ENCODE assay signal across 18 mouse cellular contexts in the genomic region with DNA sequence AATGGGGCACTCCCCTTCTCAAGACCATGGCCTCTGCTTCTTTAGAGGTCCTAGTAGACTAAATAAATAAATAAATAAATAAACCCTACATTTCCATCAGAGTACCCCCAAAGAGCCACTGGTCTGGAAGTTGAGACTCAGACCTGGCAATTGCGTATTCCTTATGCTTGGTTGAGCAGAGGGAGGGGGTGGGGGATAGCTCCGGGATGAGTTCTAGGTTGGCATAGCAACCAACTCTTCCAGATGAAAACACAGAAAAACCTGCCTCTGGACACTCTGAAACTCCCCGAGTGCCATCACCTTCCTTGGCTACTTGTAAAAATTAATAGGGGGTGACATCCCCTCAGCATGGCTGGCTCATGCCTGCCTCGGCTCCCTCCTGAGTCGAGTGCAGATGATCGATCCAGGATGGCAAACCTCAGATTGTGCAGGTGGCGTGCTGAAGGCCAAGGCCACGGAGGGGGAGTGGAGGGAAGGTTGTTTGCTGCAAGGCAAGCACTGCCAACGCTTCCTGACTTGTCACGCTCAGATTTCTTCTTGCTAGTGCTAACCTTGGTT. TPM values are rescaled to one million over a fixed set of nuclear protein-coding genes. Genes with fewer than 3 reads are reported as not detected.
DNase-seq lines count a peak whose midpoint lies in the region; ATAC-seq lines count a peak whose summit lies in the region.
"Had no signal": no experiment of that assay in that cellular context is flagged by ENCODE, and none has a peak within 500 bp of the region (broad histone marks: within the 10 kb centered on the region; RNA-seq: fewer than 3 reads in every experiment).

No protein-coding gene starts in this region.

- no peak for DNase-seq in embryonic facial prominence, embryonic 11.5 days (ENCODE audit: low spot score)
- DNase-seq in embryonic facial prominence, embryonic 10.5 days (ENCODE audit: low spot score): no peak
- DNase-seq in midbrain, embryonic 11.5 days (ENCODE audit: low spot score, missing footprints): no peak
- peak; percentile 81 for DNase-seq in retina, postnatal 1 day
- DNase-seq in urinary bladder, postnatal 25 days (ENCODE audit: low spot score): no peak
- DNase-seq: cerebellum, adult 11 months; cerebellum, postnatal 25 days; kidney, postnatal 10 days; left cerebral cortex, postnatal 4 days; thymus, adult 18-20 months had no signal

- H3K4me3 ChIP-seq in embryonic facial prominence, embryonic 11.5 days (ENCODE audit: low read depth, low read length): no peak overlapping the region
- no peak overlapping the region for H3K4me3 ChIP-seq in embryonic facial prominence, embryonic 10.5 days
- H3K4me3 ChIP-seq in midbrain, embryonic 13.5 days (replicated peaks): no peak overlapping the region
- H3K4me3 ChIP-seq in midbrain, embryonic 11.5 days (ENCODE audit: low read depth, low read length): no peak overlapping the region
- H3K4me3 ChIP-seq in hindbrain, embryonic 15.5 days: no peak overlapping the region
- H3K4me3 ChIP-seq: intestine, embryonic 15.5 days; lung, embryonic 15.5 days had no signal

- no peak overlapping the region for H3K9ac ChIP-seq in embryonic facial prominence, embryonic 11.5 days (replicated peaks; ENCODE audit: low read length)
- no peak overlapping the region for H3K9ac ChIP-seq in midbrain, embryonic 13.5 days (replicated peaks)
- H3K9ac ChIP-seq in midbrain, embryonic 11.5 days (ENCODE audit: low read length): no peak overlapping the region
- no peak overlapping the region for H3K9ac ChIP-seq in hindbrain, embryonic 15.5 days
- H3K9ac ChIP-seq: intestine, embryonic 15.5 days; lung, embryonic 15.5 days had no signal

- H3K27me3 ChIP-seq in embryonic facial prominence, embryonic 11.5 days (ENCODE audit: control insufficient read depth, insufficient read depth, low read length): no peaks in the 10 kb centered on the region
- peaks cover 6% of the 10 kb centered on the region; the same call in 1 of the 2 replicates for H3K27me3 ChIP-seq in embryonic facial prominence, embryonic 10.5 days (replicated peaks; ENCODE audit: low read depth, poor library complexity, severe bottlenecking)
- no peaks in the 10 kb centered on the region for H3K27me3 ChIP-seq in midbrain, embryonic 13.5 days
- H3K27me3 ChIP-seq in midbrain, embryonic 11.5 days (ENCODE audit: control insufficient read depth, insufficient read depth, low read length): no peaks in the 10 kb centered on the region
- H3K27me3 ChIP-seq in hindbrain, embryonic 15.5 days: no peaks in the 10 kb centered on the region
- H3K27me3 ChIP-seq: intestine, embryonic 15.5 days; Patski had no signal

- H3K36me3 ChIP-seq in embryonic facial prominence, embryonic 11.5 days (replicated peaks; ENCODE audit: control insufficient read depth, insufficient read depth, low read depth, low read length): no peaks in the 10 kb centered on the region
- no peaks in the 10 kb centered on the region for H3K36me3 ChIP-seq in embryonic facial prominence, embryonic 10.5 days (replicated peaks)
- no peaks in the 10 kb centered on the region for H3K36me3 ChIP-seq in midbrain, embryonic 13.5 days
- H3K36me3 ChIP-seq in midbrain, embryonic 11.5 days (ENCODE audit: control insufficient read depth, insufficient read depth, low read length): no peaks in the 10 kb centered on the region
- no peaks in the 10 kb centered on the region for H3K36me3 ChIP-seq in hindbrain, embryonic 15.5 days
- H3K36me3 ChIP-seq: intestine, embryonic 15.5 days; lung, embryonic 15.5 days had no signal

- no peaks in the 10 kb centered on the region for H3K9me3 ChIP-seq in embryonic facial prominence, embryonic 11.5 days (replicated peaks; ENCODE audit: control insufficient read depth, low read length)
- no peaks in the 10 kb centered on the region for H3K9me3 ChIP-seq in embryonic facial prominence, embryonic 10.5 days
- H3K9me3 ChIP-seq in midbrain, embryonic 13.5 days: no peaks in the 10 kb centered on the region
- H3K9me3 ChIP-seq in midbrain, embryonic 11.5 days (ENCODE audit: control insufficient read depth, low read length): no peaks in the 10 kb centered on the region
- H3K9me3 ChIP-seq in hindbrain, embryonic 15.5 days: no peaks in the 10 kb centered on the region
- H3K9me3 ChIP-seq: intestine, embryonic 15.5 days; lung, embryonic 15.5 days had no signal

- no peak overlapping the region for H3K27ac ChIP-seq in embryonic facial prominence, embryonic 11.5 days (replicated peaks; ENCODE audit: low read depth, low read length)
- H3K27ac ChIP-seq in embryonic facial prominence, embryonic 10.5 days (replicated peaks): no peak overlapping the region
- peak overlapping the region; percentile 49; the same call in 1 of the 2 replicates for H3K27ac ChIP-seq in midbrain, embryonic 13.5 days
- no peak overlapping the region for H3K27ac ChIP-seq in midbrain, embryonic 11.5 days (ENCODE audit: low read depth, low read length)
- 0 out of 2 replicates have a peak overlapping the region, but pooled peaks have one; percentile 43 for H3K27ac ChIP-seq in hindbrain, embryonic 15.5 days (replicated peaks)
- H3K27ac ChIP-seq: intestine, embryonic 15.5 days; lung, embryonic 15.5 days had no signal

- no peaks in the 10 kb centered on the region for H3K4me1 ChIP-seq in embryonic facial prominence, embryonic 11.5 days (ENCODE audit: control insufficient read depth, insufficient read depth, low read length)
- H3K4me1 ChIP-seq in embryonic facial prominence, embryonic 10.5 days: 0 out of 2 replicates have a peak, but pooled peaks cover 9% of the 10 kb centered on the region
- H3K4me1 ChIP-seq in midbrain, embryonic 13.5 days (replicated peaks): peaks cover 20% of the 10 kb centered on the region
- H3K4me1 ChIP-seq in midbrain, embryonic 11.5 days (ENCODE audit: control insufficient read depth, insufficient read depth, low read length): peaks cover 7% of the 10 kb centered on the region
- H3K4me1 ChIP-seq in hindbrain, embryonic 15.5 days (replicated peaks): peaks cover 16% of the 10 kb centered on the region
- H3K4me1 ChIP-seq: lung, embryonic 15.5 days had no signal

- 53% methylated on average over 10 of the region's 10 CpGs for WGBS in embryonic facial prominence, embryonic 11.5 days
- 56% methylated on average over 10 of the region's 10 CpGs for WGBS in embryonic facial prominence, embryonic 10.5 days
- 18% methylated on average over 10 of the region's 10 CpGs for WGBS in midbrain, embryonic 13.5 days
- WGBS in midbrain, embryonic 11.5 days: 33% methylated on average over 10 of the region's 10 CpGs
- 31% methylated on average over 10 of the region's 10 CpGs for WGBS in hindbrain, embryonic 15.5 days

- ATAC-seq in embryonic facial prominence, embryonic 11.5 days (replicated peaks; ENCODE audit: insufficient number of reproducible peaks, low FRiP score, low TSS enrichment, low read depth): peak; percentile 14; the same call in 1 of the 2 replicates
- peak; percentile 59; the same call in 1 of the 2 replicates for ATAC-seq in midbrain, embryonic 13.5 days
- ATAC-seq in midbrain, embryonic 11.5 days (ENCODE audit: low FRiP score): no peak; the same call in 1 of the 2 replicates
- peak; percentile 60; the same call in 1 of the 2 replicates for ATAC-seq in hindbrain, embryonic 15.5 days (ENCODE audit: low FRiP score, low read depth)
- no peak for ATAC-seq in CD4-positive, CD25-positive, alpha-beta regulatory T cell, adult 4 months
- ATAC-seq: intestine, embryonic 15.5 days; Patski had no signal

- no peak overlapping the region for H3K4me2 ChIP-seq in embryonic facial prominence, embryonic 11.5 days (ENCODE audit: low read depth, low read length)
- H3K4me2 ChIP-seq in midbrain, embryonic 13.5 days (replicated peaks): no peak overlapping the region
- no peak overlapping the region for H3K4me2 ChIP-seq in midbrain, embryonic 11.5 days
- H3K4me2 ChIP-seq in hindbrain, embryonic 15.5 days: no peak overlapping the region
- H3K4me2 ChIP-seq: intestine, embryonic 15.5 days; liver, embryonic 11.5 days; lung, embryonic 15.5 days had no signal

RNA-seq across cellular contexts. Expression of gene Cda, which starts 12.4 kb away (rescaled TPM):
- polyA plus RNA-seq in embryonic facial prominence, embryonic 11.5 days (2014; fragmentation: Nextera tagmentation; extraction: Ambion mirVana): 3.5 and 5.7 TPM in 2 replicates
- 3.3 and 4.8 TPM in 2 replicates for polyA plus RNA-seq in embryonic facial prominence, embryonic 10.5 days (2016; fragmentation: Nextera tagmentation; extraction: Ambion mirVana)
- 2.2 and 2.6 TPM in 2 replicates for polyA plus RNA-seq in midbrain, embryonic 13.5 days (2015; fragmentation: Nextera tagmentation; extraction: Ambion mirVana)
- 1.7 and 2.0 TPM in 2 replicates for polyA plus RNA-seq in midbrain, embryonic 11.5 days (2014; fragmentation: Nextera tagmentation; extraction: Ambion mirVana)
- 4.5 and 6.5 TPM in 2 replicates for polyA plus RNA-seq in hindbrain, embryonic 15.5 days (2015; fragmentation: Nextera tagmentation; extraction: Ambion mirVana)
- not detected for polyA plus RNA-seq in CD4-positive, CD25-positive, alpha-beta regulatory T cell, adult 4 months (2017; shearing (Covaris generic))

RNA-seq across cellular contexts. Expression of gene Fam43b, which starts 16.1 kb away (rescaled TPM):
- 0.39 TPM in 1 of 2 replicates, not detected in the other for polyA plus RNA-seq in embryonic facial prominence, embryonic 11.5 days (2014; fragmentation: Nextera tagmentation; extraction: Ambion mirVana)
- polyA plus RNA-seq in embryonic facial prominence, embryonic 10.5 days (2016; fragmentation: Nextera tagmentation; extraction: Ambion mirVana): 0.13 TPM in 1 of 2 replicates, not detected in the other
- 1.1 and 1.3 TPM in 2 replicates for polyA plus RNA-seq in midbrain, embryonic 13.5 days (2015; fragmentation: Nextera tagmentation; extraction: Ambion mirVana)
- polyA plus RNA-seq in midbrain, embryonic 11.5 days (2014; fragmentation: Nextera tagmentation; extraction: Ambion mirVana): 0.14 TPM in 1 of 2 replicates, not detected in the other
- polyA plus RNA-seq in hindbrain, embryonic 15.5 days (2015; fragmentation: Nextera tagmentation; extraction: Ambion mirVana): 15.7 and 16.5 TPM in 2 replicates
- not detected for polyA plus RNA-seq in CD4-positive, CD25-positive, alpha-beta regulatory T cell, adult 4 months (2017; shearing (Covaris generic))
- polyA plus RNA-seq: heart, postnatal 0 days; lung, embryonic 15.5 days; Patski had no signal

RNA-seq across cellular contexts. Expression of gene Pink1, which starts 54.1 kb away (rescaled TPM):
- polyA plus RNA-seq in embryonic facial prominence, embryonic 11.5 days (2014; fragmentation: Nextera tagmentation; extraction: Ambion mirVana): 17.7 and 18.8 TPM in 2 replicates
- 29.0 and 30.6 TPM in 2 replicates for polyA plus RNA-seq in embryonic facial prominence, embryonic 10.5 days (2016; fragmentation: Nextera tagmentation; extraction: Ambion mirVana)
- polyA plus RNA-seq in midbrain, embryonic 13.5 days (2015; fragmentation: Nextera tagmentation; extraction: Ambion mirVana): 79.8 and 89.2 TPM in 2 replicates
- polyA plus RNA-seq in midbrain, embryonic 11.5 days (2014; fragmentation: Nextera tagmentation; extraction: Ambion mirVana): 21.6 and 22.4 TPM in 2 replicates
- polyA plus RNA-seq in hindbrain, embryonic 15.5 days (2015; fragmentation: Nextera tagmentation; extraction: Ambion mirVana): 105 and 111 TPM in 2 replicates
- polyA plus RNA-seq in CD4-positive, CD25-positive, alpha-beta regulatory T cell, adult 4 months (2017; shearing (Covaris generic)): 10 to 100 TPM; 12.9 to 22.6 TPM

RNA-seq across cellular contexts. Expression of gene Mul1, which starts 54.3 kb away (rescaled TPM):
- polyA plus RNA-seq in embryonic facial prominence, embryonic 11.5 days (2014; fragmentation: Nextera tagmentation; extraction: Ambion mirVana): 15.4 and 18.0 TPM in 2 replicates
- polyA plus RNA-seq in embryonic facial prominence, embryonic 10.5 days (2016; fragmentation: Nextera tagmentation; extraction: Ambion mirVana): 19.7 and 20.8 TPM in 2 replicates
- 18.3 and 19.9 TPM in 2 replicates for polyA plus RNA-seq in midbrain, embryonic 13.5 days (2015; fragmentation: Nextera tagmentation; extraction: Ambion mirVana)
- 17.9 and 18.5 TPM in 2 replicates for polyA plus RNA-seq in midbrain, embryonic 11.5 days (2014; fragmentation: Nextera tagmentation; extraction: Ambion mirVana)
- polyA plus RNA-seq in hindbrain, embryonic 15.5 days (2015; fragmentation: Nextera tagmentation; extraction: Ambion mirVana): 17.6 and 19.2 TPM in 2 replicates
- 10 to 100 TPM; 12.2 to 16.9 TPM for polyA plus RNA-seq in CD4-positive, CD25-positive, alpha-beta regulatory T cell, adult 4 months (2017; shearing (Covaris generic))

Comparison
In these comparisons a context has a peak if more than half of its experiments do, and no peak if none do; other contexts are left out.
1. ATAC-seq: peak in embryonic facial prominence, embryonic 11.5 days (single experiment), midbrain, embryonic 13.5 days (single experiment) and hindbrain, embryonic 15.5 days (single experiment); none in midbrain, embryonic 11.5 days (single experiment) and CD4-positive, CD25-positive, alpha-beta regulatory T cell, adult 4 months (single experiment).
2. H3K27ac ChIP-seq: peak in midbrain, embryonic 13.5 days (single experiment) and hindbrain, embryonic 15.5 days (single experiment); none in embryonic facial prominence, embryonic 11.5 days (single experiment), embryonic facial prominence, embryonic 10.5 days (single experiment) and midbrain, embryonic 11.5 days (single experiment).